Mouse (Mus musculus) layer of hippocampus, adult 2 months (tissue): Measurements from ENCODE around the gene Acp7. TPM values are rescaled to one million over a fixed set of nuclear protein-coding genes. Genes with fewer than 3 reads are reported as not detected.

Source experiments
- DNase-seq, 2 experiments: peaks; one replicate each; pipeline ENCODE4 v3.0.0; 2022; ENCODE audit warnings: low spot score in 2 of 2
- H3K27ac ChIP-seq: fragments of 200-600 bp; 2 replicates; pipeline ENCODE4 v1.8.1; 2022
- H3K4me3 ChIP-seq: fragments of 200-600 bp; 2 replicates; pipeline ENCODE4 v1.8.1; 2022; ENCODE audit warnings: mild to moderate bottlenecking
- CTCF ChIP-seq: fragments of 200-600 bp; conservative IDR thresholded peaks from 2 replicates; pipeline ENCODE4 v1.8.1; 2022; ENCODE audit warnings: antibody characterized with exemption, mild to moderate bottlenecking, moderate library complexity
- total RNA-seq, 2 experiments: library from RNA; stranded (reverse); gene quantifications; 2 replicates each; pipeline ENCODE4 v1.2.3; 2021

Gene Acp7
- total RNA-seq, 2 experiments from 2014 or later: 1.2 to 2.2 TPM

DNA sequence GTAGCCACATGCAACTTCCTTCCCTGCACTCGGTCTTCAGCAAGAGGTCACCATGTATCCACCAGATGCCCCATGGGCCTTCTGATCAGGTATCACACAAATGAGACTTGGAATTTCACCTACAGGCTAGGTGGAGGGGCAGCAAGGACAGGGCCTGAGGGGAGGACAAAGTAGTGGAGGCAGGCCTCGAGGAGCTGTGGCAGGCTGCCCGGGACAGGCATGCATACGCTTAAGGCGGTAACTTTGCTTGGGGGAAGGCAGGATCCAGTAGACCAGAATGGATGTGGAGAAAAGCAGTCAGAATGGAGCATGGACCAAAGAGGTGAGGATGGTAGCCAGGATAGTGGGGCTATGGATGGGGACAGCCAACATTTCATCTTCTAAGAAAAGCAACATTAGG, 51.3 kb downstream of the Acp7 start:
- no peak for DNase-seq
- TF ChIP-seq CTCF: no peak
- Histone ChIP-seq H3K27ac (no peak overlapping the region), H3K4me3 (no peak overlapping the region)

DNA sequence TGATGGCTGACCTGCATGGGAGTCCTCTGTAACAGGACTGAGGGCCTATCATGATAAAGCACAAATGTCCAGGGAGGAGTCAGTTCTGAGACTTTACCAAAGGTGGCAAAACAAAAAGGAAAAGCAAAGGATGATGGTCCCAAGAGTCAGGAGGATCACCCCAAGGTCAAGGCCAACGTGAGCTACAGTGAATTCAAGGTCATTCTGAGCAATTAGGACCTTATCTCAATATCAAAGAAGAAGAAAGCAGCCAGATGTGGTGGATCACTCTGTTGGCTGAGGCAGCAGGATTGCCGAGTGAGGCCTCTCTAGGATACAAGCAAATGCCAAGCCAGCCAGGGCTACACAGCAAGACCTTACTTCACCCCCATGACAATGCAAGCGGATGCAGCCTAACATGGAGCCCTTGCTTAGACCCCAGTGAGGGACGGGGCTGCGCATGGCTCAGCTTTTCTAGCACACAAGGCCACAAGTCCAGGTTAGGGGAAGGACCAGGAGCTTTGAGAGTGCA, 52.5 kb downstream of the Acp7 start:
- no peak overlapping the region for H3K27ac ChIP-seq
- no peak overlapping the region for H3K4me3 ChIP-seq
- TF ChIP-seq CTCF: no peak
- DNase-seq: no peak

GRCm38 (mm10) chr7:28577826-28578542, 53.1 kb downstream of the Acp7 start:
- no peak for TF ChIP-seq CTCF
- no peak for DNase-seq
- peak overlapping the region; percentile 89; the same call in 1 of the 2 replicates for H3K27ac ChIP-seq
- H3K4me3 ChIP-seq: no peak overlapping the region

DNA sequence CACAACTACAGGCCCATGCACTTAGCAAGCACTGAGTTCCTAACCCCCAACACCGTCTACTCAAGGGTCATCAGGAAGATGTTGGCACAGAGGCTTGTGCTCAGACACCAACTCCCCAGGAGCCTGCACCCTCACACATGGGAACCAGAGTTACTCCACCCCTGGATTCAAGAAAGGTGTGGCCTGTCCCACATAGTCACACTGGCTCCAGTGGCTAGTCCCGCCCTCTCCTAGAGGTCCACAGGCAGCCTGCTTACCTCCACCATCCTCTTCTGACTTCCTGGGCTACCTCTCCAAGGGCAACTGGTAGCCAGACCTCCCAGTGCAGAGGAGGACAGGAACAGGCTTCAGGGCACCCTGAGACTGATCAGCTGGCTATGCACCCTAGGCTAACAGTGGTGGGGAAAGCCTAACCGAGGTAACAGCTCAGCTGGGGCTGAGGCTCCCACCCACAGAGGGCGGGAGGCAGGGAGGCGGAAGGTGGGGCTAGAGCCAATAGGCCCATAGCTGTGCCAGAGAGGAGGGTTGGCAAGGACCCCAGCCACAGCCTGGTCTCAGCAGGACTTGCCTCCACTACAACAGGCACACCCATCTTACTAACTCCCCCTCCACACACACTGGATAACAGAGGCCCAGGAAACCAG, 54.7 kb downstream of the Acp7 start:
- Histone ChIP-seq H3K27ac (peak overlapping the region; percentile 89), H3K4me3 (peak overlapping the region; percentile 39)
- no peak for TF ChIP-seq CTCF
- peak; percentile 39 to 57 for DNase-seq

GRCm38 (mm10) chr7:28575597-28575996, 55.5 kb downstream of the Acp7 start:
- TF ChIP-seq CTCF: peak; percentile 45
- Histone ChIP-seq H3K4me3 (peak overlapping the region; percentile 39), H3K27ac (peak overlapping the region; percentile 89)
- peak; percentile 77 to 88 for DNase-seq

DNA sequence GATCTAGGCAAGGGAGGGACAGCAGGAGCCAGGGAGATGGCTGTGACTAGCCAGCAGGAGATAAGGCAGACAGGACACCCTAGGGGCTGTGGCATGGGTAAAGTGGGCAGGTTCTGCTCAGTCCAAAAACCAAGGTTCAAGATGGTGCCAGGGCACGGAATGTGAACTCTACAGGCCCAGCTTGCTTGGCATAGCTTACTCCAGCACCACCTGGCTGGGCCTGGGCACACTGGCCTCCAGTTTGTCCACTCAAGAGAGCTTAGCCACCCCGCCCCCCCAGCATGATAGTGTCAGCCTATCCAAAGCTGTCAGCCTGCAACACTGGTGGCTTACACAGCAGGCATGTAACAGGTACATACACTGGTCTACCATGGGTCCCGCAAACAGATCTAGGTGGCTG, 57.9 kb downstream of the Acp7 start:
- Histone ChIP-seq H3K4me3 (no peak overlapping the region), H3K27ac (no peak overlapping the region)
- no peak for TF ChIP-seq CTCF
- no peak for DNase-seq

DNA sequence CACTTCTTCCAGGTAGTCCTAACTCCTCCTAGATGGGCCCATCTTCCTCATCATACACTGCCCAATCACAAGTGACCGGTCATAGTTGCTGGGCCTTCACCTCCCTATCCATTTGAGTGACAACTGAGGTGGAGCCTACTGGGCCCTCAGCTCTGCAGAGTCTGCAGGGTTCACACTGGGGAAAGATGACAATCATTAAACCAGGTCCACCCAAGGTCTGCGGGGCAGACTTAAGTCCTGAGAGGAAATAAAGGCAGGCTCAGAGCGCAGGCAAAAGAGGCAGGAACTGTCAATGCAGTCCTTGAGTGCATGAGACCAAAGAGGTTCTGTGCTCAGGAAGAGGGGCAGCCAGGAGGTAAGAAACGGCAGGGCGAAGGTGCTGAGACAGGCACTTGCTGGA, 58.4 kb downstream of the Acp7 start:
- no peak for TF ChIP-seq CTCF
- H3K27ac ChIP-seq: no peak overlapping the region
- H3K4me3 ChIP-seq: no peak overlapping the region
- no peak for DNase-seq

- peak overlapping the region; percentile 71 for H3K27ac ChIP-seq
- DNase-seq: no peak
- H3K4me3 ChIP-seq: no peak overlapping the region
- no peak for TF ChIP-seq CTCF
These were observed 60.0 kb downstream of the Acp7 start for GRCm38 (mm10) chr7:28570982-28571682.

DNA sequence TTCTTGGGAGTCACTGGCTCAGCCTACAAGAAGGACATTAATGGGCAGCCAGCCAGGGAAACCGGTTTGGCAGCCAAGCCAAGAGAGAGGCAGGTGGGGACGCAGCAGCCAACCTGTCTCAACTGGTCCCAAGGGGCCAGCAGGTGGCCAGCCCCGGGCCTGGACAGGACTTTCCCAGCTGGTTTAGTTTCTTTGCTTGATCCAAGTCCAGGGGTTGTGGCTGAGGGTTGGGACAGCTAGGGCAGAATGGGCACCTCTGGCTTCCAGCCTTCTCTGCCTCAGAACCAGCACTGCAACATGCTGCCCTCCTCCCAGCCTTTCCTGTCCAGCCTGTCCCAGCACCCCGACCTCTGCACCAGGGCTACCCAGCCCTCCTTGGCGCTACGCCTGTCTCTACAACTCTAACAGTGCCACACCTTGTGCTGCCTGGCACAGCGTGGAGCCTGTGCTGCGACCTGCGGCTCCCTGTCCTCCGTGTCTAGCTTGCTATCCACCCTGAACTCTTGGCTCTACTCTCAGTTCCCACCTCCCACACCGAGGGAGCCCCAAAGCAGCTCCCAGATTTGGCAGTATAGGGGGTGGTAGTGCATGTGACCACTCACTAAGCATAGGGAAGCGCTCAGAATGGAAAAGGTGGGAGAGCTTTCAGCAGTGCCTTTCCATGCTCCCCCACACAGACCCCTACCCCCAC, 60.7 kb downstream of the Acp7 start:
- Histone ChIP-seq H3K4me3 (no peak overlapping the region), H3K27ac (peak overlapping the region; percentile 71)
- no peak for DNase-seq
- TF ChIP-seq CTCF: 0 out of 2 replicates have a peak, but pooled peaks have one; percentile 7

GRCm38 (mm10) chr7:28568253-28568652, 62.9 kb downstream of the Acp7 start:
- Histone ChIP-seq H3K4me3 (no peak overlapping the region), H3K27ac (no peak overlapping the region)
- peak; percentile 68 to 80 for DNase-seq
- peak; percentile 94 for TF ChIP-seq CTCF

DNA sequence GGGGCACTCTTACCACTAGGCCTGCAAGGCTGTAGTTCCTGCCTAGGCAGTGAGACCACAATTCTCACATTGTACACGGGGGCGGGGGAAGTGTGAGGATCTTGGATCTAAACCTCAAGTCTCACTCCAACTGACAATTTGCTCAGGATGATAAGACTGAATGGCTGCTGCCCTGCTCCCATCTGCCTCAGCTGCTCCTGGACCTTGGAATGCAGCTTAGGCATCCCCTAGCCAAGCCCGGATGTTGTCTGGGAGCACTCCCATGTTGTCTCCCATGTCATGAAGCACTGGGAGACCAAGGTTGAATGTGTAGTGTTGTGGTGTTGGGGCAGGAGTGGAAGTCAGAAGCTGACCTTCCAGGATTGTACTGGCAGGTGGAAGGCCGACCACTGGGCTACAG, 63.6 kb downstream of the Acp7 start:
- H3K27ac ChIP-seq: no peak overlapping the region
- H3K4me3 ChIP-seq: no peak overlapping the region
- DNase-seq: no peak
- TF ChIP-seq CTCF: no peak

GRCm38 (mm10) chr7:28565407-28565806, 65.7 kb downstream of the Acp7 start:
- Histone ChIP-seq H3K27ac (no peak overlapping the region), H3K4me3 (no peak overlapping the region)
- TF ChIP-seq CTCF: no peak
- no peak for DNase-seq

DNA sequence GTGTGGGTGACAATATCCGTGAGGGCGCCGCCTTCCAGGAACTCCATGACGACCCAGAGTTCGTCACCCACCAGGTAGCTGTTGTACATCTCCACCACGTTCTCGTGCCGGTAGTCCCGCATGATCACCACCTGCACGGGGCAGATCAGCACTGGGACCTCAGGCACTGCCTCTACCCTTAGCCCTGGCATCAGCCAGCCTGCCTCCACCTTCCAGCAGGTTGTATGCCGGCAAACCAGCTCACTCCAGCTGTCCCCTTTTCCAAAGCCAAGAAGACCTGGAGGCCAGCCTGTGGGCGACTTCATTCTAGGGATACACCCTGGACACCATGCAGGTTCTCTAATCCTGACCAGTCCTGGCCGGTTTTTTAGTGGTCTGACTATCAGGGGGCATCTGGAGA, 68.2 kb downstream of the Acp7 start:
- DNase-seq: no peak
- no peak for TF ChIP-seq CTCF
- H3K27ac ChIP-seq: no peak overlapping the region
- no peak overlapping the region for H3K4me3 ChIP-seq
